Mouse (Mus musculus): ENCODE data around the gene Xpo1.

Xpo1 gene

DNA sequence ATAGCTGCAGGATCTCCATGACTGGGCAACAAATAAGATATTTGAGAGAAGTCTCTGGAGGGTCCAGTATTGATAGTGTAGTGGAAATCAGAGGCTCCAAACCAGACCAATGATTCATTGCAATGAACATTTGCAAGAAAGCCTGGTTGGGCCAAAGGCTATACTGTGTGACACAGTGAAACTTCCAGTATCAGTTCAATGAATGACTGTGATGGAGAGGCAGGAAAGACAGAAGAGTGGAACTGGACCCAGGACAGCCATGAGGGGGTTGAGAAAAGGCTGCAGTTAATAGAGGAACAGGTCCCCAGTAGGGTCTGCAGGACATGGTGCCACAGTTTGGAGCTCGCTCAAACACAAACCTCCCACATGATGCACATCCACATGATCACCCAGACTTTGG is 44.1 kb downstream of the Xpo1 start:
- no peak for DNase-seq (ENCODE audit: low read depth)

GRCm38 (mm10) chr11:23303126-23303525 is 47.3 kb downstream of the Xpo1 start:
- DNase-seq (ENCODE audit: low read depth), result no peak

- DNase-seq (ENCODE audit: low read depth), result peak; percentile 58
These were observed 49.3 kb downstream of the Xpo1 start for GRCm38 (mm10) chr11:23305101-23305672.

DNA sequence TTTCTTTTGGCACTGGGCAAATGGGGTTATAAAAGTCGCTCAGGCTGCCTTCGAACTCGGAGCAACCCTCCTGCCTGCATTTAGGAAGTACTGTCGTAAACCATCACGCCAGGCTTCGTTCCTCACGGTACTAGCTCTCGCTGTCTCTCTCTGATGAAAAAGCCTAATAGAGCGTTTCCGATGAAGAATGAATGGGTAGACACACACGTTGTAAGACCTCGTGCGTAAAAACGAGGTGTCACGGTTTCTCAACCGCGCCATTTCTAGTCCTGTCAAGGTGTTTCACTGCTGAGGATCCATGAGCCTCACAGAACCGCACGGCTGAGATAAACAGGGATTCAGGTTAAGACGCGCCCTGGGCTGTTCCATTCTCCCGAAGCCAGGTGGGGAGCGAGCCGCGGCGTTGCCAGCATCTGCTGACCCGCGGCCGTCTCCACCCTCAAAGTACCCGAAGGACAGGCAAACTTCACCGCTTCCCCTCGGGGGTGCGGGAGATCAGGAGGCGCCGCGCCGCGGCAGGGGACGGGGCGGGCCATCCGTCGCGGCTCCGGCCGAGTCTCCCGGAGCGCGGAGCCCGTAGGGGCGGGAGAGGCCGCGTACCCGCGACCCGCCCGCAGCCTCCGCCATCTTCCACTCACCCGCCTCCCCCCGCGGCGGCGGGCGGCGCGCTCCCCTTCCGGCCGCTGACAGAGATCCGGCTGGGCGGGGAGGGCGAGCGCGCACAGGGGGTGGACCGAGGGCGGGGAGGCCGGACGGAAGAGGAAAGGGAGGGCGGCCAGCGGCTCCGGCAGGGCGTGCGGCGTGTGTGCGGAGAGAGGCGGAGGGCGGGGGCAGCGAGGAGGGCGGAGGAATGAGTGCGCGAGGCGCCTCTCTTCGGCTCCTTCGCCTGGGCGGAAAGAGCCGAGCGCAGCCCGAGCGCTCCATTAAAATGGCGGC is 50.1 kb downstream of the Xpo1 start:
- DNase-seq (ENCODE audit: low read depth), result peak; percentile 94

DNA sequence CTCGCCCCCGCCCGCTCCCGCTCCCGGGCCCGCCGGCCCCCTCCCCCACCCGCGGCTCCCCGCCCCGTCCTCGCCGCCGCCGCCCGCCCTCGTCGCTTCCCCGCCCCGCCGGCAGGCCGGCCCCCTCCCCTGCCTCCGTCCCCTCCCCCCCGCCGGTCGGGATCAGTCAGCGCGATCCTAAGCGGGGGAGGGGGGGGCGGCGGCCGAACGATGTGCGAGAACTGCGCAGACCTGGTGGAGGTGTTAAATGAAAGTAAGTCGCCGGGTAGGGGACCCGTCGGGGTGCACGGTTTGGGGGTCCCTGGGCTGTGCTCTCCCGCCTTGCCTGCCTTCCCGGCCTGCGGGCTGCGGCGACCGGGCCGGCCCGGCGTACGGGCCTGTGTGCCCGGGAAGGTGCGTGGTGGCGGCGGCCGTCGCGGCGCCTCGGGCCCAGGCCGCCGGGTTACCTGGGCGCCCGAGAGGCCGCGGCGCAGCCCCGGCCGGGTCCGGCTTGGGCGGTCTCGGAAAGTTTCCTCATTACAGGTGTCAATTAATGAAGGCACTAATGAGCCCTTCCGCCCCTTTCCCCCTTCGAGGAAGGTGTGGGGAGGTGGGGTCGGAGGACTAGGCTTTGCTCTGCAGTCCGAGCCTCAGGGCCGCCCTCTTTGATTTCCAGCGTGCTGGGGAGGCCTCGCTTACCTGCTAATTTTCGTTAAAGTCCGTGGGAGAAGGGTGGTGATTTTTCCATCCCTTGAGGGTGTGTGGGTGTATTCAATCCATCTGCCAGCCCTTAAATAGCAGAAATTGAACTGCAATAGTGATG is 51.1 kb downstream of the Xpo1 start, which contains the start of gene Usp34:
Usp34 (plus strand) TSS at position 132 of the 802 bp plus-strand sequence.
- DNase-seq (ENCODE audit: low read depth), result peak; percentile 60

DNA sequence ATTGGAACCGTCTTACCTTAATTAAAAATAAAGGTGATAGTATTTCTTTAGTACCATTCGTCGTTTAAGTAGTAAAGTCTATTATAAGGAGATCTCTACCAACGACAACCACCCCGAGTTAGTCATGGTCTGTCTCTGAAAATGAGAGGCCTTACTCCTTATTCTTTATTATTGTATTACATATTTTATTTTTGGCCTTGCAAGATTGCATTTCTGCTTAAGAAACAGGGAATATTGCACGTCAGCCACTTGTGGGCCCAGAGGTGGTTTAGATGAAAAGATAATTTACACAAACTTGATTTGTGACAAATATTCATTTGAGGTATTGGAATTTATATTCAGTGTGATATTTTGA is 51.7 kb downstream of the Xpo1 start:
- peak; percentile 34 for DNase-seq (ENCODE audit: low read depth)

- DNase-seq (ENCODE audit: low read depth), result no peak
These were observed 57.7 kb downstream of the Xpo1 start for GRCm38 (mm10) chr11:23313496-23313895.

DNA sequence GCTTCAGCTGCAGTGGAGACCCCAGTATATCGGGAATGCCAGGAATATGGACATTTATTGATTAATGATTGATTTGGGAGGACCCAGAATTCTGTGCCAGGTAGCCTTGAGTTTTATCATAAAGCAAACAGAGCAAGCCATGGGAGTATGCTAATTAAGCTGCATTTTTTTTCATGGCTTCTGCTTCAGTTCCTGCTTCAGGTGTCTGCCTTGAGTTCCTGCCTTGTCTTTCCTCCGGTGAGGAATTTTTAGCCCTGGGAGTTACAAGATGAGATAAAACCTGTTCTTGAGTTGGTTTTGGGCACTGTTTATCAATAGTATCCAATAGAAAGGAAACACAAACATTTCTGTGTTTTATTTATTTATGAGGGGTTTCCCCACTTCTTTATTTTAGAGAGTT is 73.6 kb downstream of the Xpo1 start:
- DNase-seq (ENCODE audit: low read depth), result no peak

DNA sequence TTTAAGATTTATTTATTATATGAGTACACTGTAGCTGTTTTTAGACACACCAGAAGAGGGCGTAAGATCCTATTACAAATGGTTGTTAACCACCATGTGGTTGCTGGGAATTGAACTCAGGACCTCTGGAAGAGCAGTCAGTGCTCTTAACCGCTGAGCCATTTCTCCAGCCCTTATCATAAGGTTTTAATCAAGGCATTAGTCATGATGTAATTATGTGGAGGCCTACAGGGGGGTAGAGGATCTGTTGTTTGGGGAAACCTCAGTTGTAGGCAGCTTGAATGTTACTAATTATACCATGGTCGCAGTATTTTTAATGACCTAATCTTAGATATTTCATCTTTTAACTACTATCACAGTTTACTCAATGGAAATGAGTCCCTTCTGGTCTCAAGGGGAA is 76.3 kb downstream of the Xpo1 start:
- DNase-seq (ENCODE audit: low read depth), result peak; percentile 69

GRCm38 (mm10) chr11:23335160-23335559 is 79.3 kb downstream of the Xpo1 start:
- DNase-seq (ENCODE audit: low read depth), result no peak
